Mouse (Mus musculus): Measurements from ENCODE around the gene Tenm2. TPM values are rescaled to one million over a fixed set of nuclear protein-coding genes. Genes with fewer than 3 reads are reported as not detected.

Tenm2 gene
- polyA plus RNA-seq, 1 experiment from 2014 or later, result 0.16 TPM

- Histone ChIP-seq H3K4me1 (ENCODE audit: insufficient read depth, low read depth, low read length) (no peaks in the 10 kb centered on the region), H3K27me3 (replicated peaks; ENCODE audit: insufficient read depth, low read length) (no peaks in the 10 kb centered on the region), H3K27ac (ENCODE audit: low read length) (no peak overlapping the region), H3K36me3 (ENCODE audit: insufficient read depth, low read length) (no peaks in the 10 kb centered on the region), H3K4me3 (ENCODE audit: low read depth, low read length) (no peak overlapping the region), H3K4me2 (replicated peaks; ENCODE audit: low read depth, low read length) (no peak overlapping the region), H3K9ac (replicated peaks; ENCODE audit: low read depth) (no peak overlapping the region), H3K9me3 (ENCODE audit: low read length) (no peaks in the 10 kb centered on the region)
- DNase-seq (ENCODE audit: low spot score) (no peak), ATAC-seq (no peak)
- no peak for TF ChIP-seq EP300 (IDR thresholded peaks at IDR 0.05)
- no peak for TF ChIP-seq CTCF (IDR thresholded peaks at IDR 0.05)
- WGBS, result 41% methylated on average over 6 of the region's 6 CpGs
Measured at GRCm38 (mm10) chr11:36441801-36442200, 794.0 kb downstream of the Tenm2 start.

- Histone ChIP-seq H3K9ac (replicated peaks; ENCODE audit: low read depth) (no peak overlapping the region), H3K9me3 (ENCODE audit: low read length) (no peaks in the 10 kb centered on the region), H3K4me3 (ENCODE audit: low read depth, low read length) (no peak overlapping the region), H3K4me1 (ENCODE audit: insufficient read depth, low read depth, low read length) (no peaks in the 10 kb centered on the region), H3K36me3 (ENCODE audit: insufficient read depth, low read length) (no peaks in the 10 kb centered on the region), H3K27me3 (replicated peaks; ENCODE audit: insufficient read depth, low read length) (no peaks in the 10 kb centered on the region), H3K4me2 (replicated peaks; ENCODE audit: low read depth, low read length) (no peak overlapping the region), H3K27ac (ENCODE audit: low read length) (no peak overlapping the region)
- no peak for TF ChIP-seq CTCF (IDR thresholded peaks at IDR 0.05)
- no peak for TF ChIP-seq EP300 (IDR thresholded peaks at IDR 0.05)
- ATAC-seq (no peak), DNase-seq (ENCODE audit: low spot score) (no peak)
- WGBS, result 25% methylated on average over 8 of the region's 8 CpGs
Measured at GRCm38 (mm10) chr11:36436251-36436650, 799.5 kb downstream of the Tenm2 start.

GRCm38 (mm10) chr11:36428947-36429346 is 806.8 kb downstream of the Tenm2 start:
- H3K9me3 ChIP-seq (ENCODE audit: low read length), result no peaks in the 10 kb centered on the region
- no peak for TF ChIP-seq CTCF (IDR thresholded peaks at IDR 0.05)
- TF ChIP-seq EP300 (IDR thresholded peaks at IDR 0.05), result no peak
- H3K27me3 ChIP-seq (replicated peaks; ENCODE audit: insufficient read depth, low read length), result no peaks in the 10 kb centered on the region

GRCm38 (mm10) chr11:36424959-36425358 is 810.8 kb downstream of the Tenm2 start:
- H3K36me3 ChIP-seq (ENCODE audit: insufficient read depth, low read length), result no peaks in the 10 kb centered on the region
- no peaks in the 10 kb centered on the region for H3K27me3 ChIP-seq (replicated peaks; ENCODE audit: insufficient read depth, low read length)
- no peak overlapping the region for H3K4me3 ChIP-seq (ENCODE audit: low read depth, low read length)
- ATAC-seq (no peak), DNase-seq (ENCODE audit: low spot score) (no peak)
- no peak overlapping the region for H3K9ac ChIP-seq (replicated peaks; ENCODE audit: low read depth)
- H3K9me3 ChIP-seq (ENCODE audit: low read length), result no peaks in the 10 kb centered on the region
- no peak for TF ChIP-seq CTCF (IDR thresholded peaks at IDR 0.05)
- H3K4me2 ChIP-seq (replicated peaks; ENCODE audit: low read depth, low read length), result no peak overlapping the region
- H3K27ac ChIP-seq (ENCODE audit: low read length), result no peak overlapping the region
- 62% methylated on average over 3 of the region's 3 CpGs for WGBS
- H3K4me1 ChIP-seq (ENCODE audit: insufficient read depth, low read depth, low read length), result no peaks in the 10 kb centered on the region

More at GRCm38 (mm10) chr11:36428947-36429346, 806.8 kb downstream of the Tenm2 start:
- no peaks in the 10 kb centered on the region for H3K36me3 ChIP-seq (ENCODE audit: insufficient read depth, low read length)
- 49% methylated on average over 5 of the region's 5 CpGs for WGBS
- no peak overlapping the region for H3K4me3 ChIP-seq (ENCODE audit: low read depth, low read length)
- no peak overlapping the region for H3K9ac ChIP-seq (replicated peaks; ENCODE audit: low read depth)
- ATAC-seq (no peak), DNase-seq (ENCODE audit: low spot score) (no peak)
- H3K4me2 ChIP-seq (replicated peaks; ENCODE audit: low read depth, low read length), result no peak overlapping the region
- no peaks in the 10 kb centered on the region for H3K4me1 ChIP-seq (ENCODE audit: insufficient read depth, low read depth, low read length)
- H3K27ac ChIP-seq (ENCODE audit: low read length), result no peak overlapping the region

- Histone ChIP-seq H3K36me3 (ENCODE audit: insufficient read depth, low read length) (no peaks in the 10 kb centered on the region), H3K9me3 (ENCODE audit: low read length) (no peaks in the 10 kb centered on the region), H3K27me3 (replicated peaks; ENCODE audit: insufficient read depth, low read length) (no peaks in the 10 kb centered on the region), H3K27ac (ENCODE audit: low read length) (no peak overlapping the region), H3K4me2 (replicated peaks; ENCODE audit: low read depth, low read length) (no peak overlapping the region), H3K4me3 (ENCODE audit: low read depth, low read length) (no peak overlapping the region), H3K9ac (replicated peaks; ENCODE audit: low read depth) (no peak overlapping the region), H3K4me1 (ENCODE audit: insufficient read depth, low read depth, low read length) (no peaks in the 10 kb centered on the region)
- ATAC-seq (no peak), DNase-seq (ENCODE audit: low spot score) (no peak)
- TF ChIP-seq EP300 (IDR thresholded peaks at IDR 0.05) (no peak), CTCF (IDR thresholded peaks at IDR 0.05) (no peak)
- WGBS, result 79% methylated on average over 7 of the region's 7 CpGs
Measured at GRCm38 (mm10) chr11:36420047-36420446, 815.7 kb downstream of the Tenm2 start.

- H3K4me1 ChIP-seq (ENCODE audit: insufficient read depth, low read depth, low read length), result no peaks in the 10 kb centered on the region
- H3K27ac ChIP-seq (ENCODE audit: low read length), result no peak overlapping the region
- WGBS, result 72% methylated on average over 7 of the region's 7 CpGs
- H3K4me3 ChIP-seq (ENCODE audit: low read depth, low read length), result no peak overlapping the region
- ATAC-seq (no peak), DNase-seq (ENCODE audit: low spot score) (no peak)
- H3K27me3 ChIP-seq (replicated peaks; ENCODE audit: insufficient read depth, low read length), result no peaks in the 10 kb centered on the region
- no peaks in the 10 kb centered on the region for H3K36me3 ChIP-seq (ENCODE audit: insufficient read depth, low read length)
- no peaks in the 10 kb centered on the region for H3K9me3 ChIP-seq (ENCODE audit: low read length)
- TF ChIP-seq EP300 (IDR thresholded peaks at IDR 0.05), result no peak
- no peak for TF ChIP-seq CTCF (IDR thresholded peaks at IDR 0.05)
- H3K4me2 ChIP-seq (replicated peaks; ENCODE audit: low read depth, low read length), result no peak overlapping the region
- no peak overlapping the region for H3K9ac ChIP-seq (replicated peaks; ENCODE audit: low read depth)
Measured at GRCm38 (mm10) chr11:36415244-36415643, 820.5 kb downstream of the Tenm2 start.

- Histone ChIP-seq H3K9me3 (ENCODE audit: low read length) (no peaks in the 10 kb centered on the region), H3K36me3 (ENCODE audit: insufficient read depth, low read length) (no peaks in the 10 kb centered on the region), H3K27me3 (replicated peaks; ENCODE audit: insufficient read depth, low read length) (no peaks in the 10 kb centered on the region), H3K4me2 (replicated peaks; ENCODE audit: low read depth, low read length) (no peak overlapping the region), H3K4me1 (ENCODE audit: insufficient read depth, low read depth, low read length) (no peaks in the 10 kb centered on the region), H3K27ac (ENCODE audit: low read length) (no peak overlapping the region), H3K9ac (replicated peaks; ENCODE audit: low read depth) (no peak overlapping the region), H3K4me3 (ENCODE audit: low read depth, low read length) (no peak overlapping the region)
- WGBS, result 23% methylated on average over 13 of the region's 13 CpGs
- TF ChIP-seq EP300 (IDR thresholded peaks at IDR 0.05) (no peak), CTCF (IDR thresholded peaks at IDR 0.05) (no peak)
- DNase-seq (ENCODE audit: low spot score) (no peak), ATAC-seq (no peak)
Measured at GRCm38 (mm10) chr11:36410881-36411280, 824.9 kb downstream of the Tenm2 start.

Measured in lung, postnatal 0 days (tissue).